In the genomic region with DNA sequence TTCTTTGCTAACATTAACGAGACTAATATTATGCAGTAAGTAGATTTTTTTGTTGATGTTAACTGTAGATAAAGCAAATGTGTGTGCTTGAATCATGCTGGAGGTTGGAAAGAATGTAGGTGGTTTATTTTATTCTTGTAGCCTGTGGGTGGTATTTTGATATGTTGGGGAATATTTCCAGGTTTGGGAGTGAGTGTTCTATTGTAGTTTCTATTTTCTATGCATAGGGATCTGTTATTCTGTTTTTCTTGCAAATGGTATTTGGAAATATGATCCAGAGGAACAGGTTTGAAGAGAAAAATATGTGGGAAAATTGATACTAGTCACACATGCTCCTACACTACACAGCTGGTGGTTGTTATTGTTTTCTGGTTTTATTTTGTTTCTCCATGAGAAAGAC, we compare ENCODE assay signal across 26 mouse cellular contexts.
"Had no signal": no experiment of that assay in that cellular context is flagged by ENCODE, and none has a peak within 500 bp of the region (broad histone marks: within the 10 kb centered on the region; RNA-seq: fewer than 3 reads in every experiment).

No protein-coding gene starts in this region.

- H3K27ac ChIP-seq: heart, adult 2 months; heart, embryonic 13.5 days; heart, embryonic 15.5 days; hindbrain, embryonic 13.5 days; hindbrain, embryonic 15.5 days; hindbrain, postnatal 0 days; kidney, embryonic 15.5 days; kidney, postnatal 0 days; limb, embryonic 13.5 days; limb, embryonic 15.5 days; liver, embryonic 12.5 days; liver, embryonic 14.5 days had no signal

- H3K4me2 ChIP-seq: heart, embryonic 11.5 days; heart, embryonic 13.5 days; heart, embryonic 15.5 days; hindbrain, embryonic 13.5 days; hindbrain, embryonic 15.5 days; kidney, embryonic 15.5 days; limb, embryonic 13.5 days; limb, embryonic 15.5 days; liver, embryonic 12.5 days had no signal

- DNase-seq: forebrain, postnatal 0 days; gastrocnemius, postnatal 14 days; gastrocnemius, postnatal 36 days; heart, adult 11 months; heart, adult 2 months; heart, postnatal 14 days; heart, postnatal 36 days; kidney, adult 11 months; kidney, adult 2 months; kidney, adult 9 months; kidney, postnatal 14 days; kidney, postnatal 36 days; left cerebral cortex, postnatal 4 days had no signal

- H3K9ac ChIP-seq: forebrain, postnatal 0 days; heart, embryonic 13.5 days; heart, embryonic 15.5 days; hindbrain, embryonic 13.5 days; hindbrain, embryonic 15.5 days; kidney, embryonic 15.5 days; limb, embryonic 13.5 days; limb, embryonic 15.5 days; liver, embryonic 12.5 days; liver, embryonic 14.5 days had no signal

- H3K27me3 ChIP-seq: heart, embryonic 13.5 days; heart, embryonic 15.5 days; hindbrain, embryonic 13.5 days; hindbrain, embryonic 15.5 days; kidney, embryonic 15.5 days; limb, embryonic 13.5 days; limb, embryonic 15.5 days; liver, embryonic 12.5 days had no signal

- H3K9me3 ChIP-seq: heart, embryonic 13.5 days; heart, embryonic 15.5 days; hindbrain, embryonic 13.5 days; hindbrain, embryonic 15.5 days; kidney, embryonic 15.5 days; limb, embryonic 13.5 days; limb, embryonic 15.5 days; liver, embryonic 12.5 days had no signal

- H3K36me3 ChIP-seq: heart, embryonic 13.5 days; heart, embryonic 15.5 days; hindbrain, embryonic 13.5 days; hindbrain, embryonic 15.5 days; kidney, embryonic 15.5 days; limb, embryonic 13.5 days; limb, embryonic 15.5 days; liver, embryonic 12.5 days had no signal

- H3K4me3 ChIP-seq: heart, adult 2 months; heart, embryonic 13.5 days; heart, embryonic 15.5 days; hindbrain, embryonic 13.5 days; hindbrain, embryonic 15.5 days; kidney, embryonic 15.5 days; limb, embryonic 13.5 days; limb, embryonic 15.5 days; liver, embryonic 12.5 days had no signal

- ATAC-seq: forebrain, postnatal 0 days; hindbrain, postnatal 0 days; intestine, embryonic 16.5 days; liver, embryonic 12.5 days had no signal

- H3K4me1 ChIP-seq: heart, embryonic 13.5 days; heart, embryonic 15.5 days; hindbrain, embryonic 13.5 days; hindbrain, embryonic 15.5 days; kidney, embryonic 15.5 days; limb, embryonic 13.5 days; limb, embryonic 15.5 days; liver, embryonic 12.5 days had no signal
